Mouse (Mus musculus): ENCODE results near the gene Npas3.

The Npas3 gene

DNA sequence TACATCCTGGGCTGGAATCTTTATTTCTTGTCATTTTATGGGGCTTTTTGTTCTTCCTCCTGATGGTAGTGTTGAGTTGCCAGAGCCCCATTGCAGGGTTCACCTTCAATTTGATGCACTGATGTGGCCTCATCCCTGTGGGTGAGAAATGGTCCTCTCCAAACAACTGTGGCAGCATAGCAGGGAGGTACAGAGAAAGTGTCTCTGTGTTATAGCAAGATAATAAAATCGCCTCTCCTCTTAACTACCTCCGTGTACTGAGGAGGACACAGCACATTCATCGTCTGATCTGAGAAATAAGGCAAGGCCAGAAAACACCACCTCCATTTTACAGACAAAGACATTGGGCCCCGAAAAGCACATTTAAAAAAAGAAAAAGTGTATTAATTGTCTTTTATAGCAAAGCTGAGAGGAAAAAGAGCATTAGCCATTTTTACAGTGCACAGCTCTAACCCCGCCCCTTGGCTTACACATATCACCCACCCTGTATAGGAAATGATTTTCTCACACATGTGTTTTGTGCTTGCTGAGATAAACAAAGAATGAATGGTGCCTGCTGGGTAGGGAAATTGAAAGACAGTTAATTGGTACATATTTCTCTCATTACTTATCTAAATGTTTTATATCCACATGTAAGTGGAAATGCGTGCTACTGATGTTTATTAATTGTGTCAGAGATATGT, 546.4 kb downstream of the Npas3 start:
- DNase-seq (ENCODE audit: low spot score) = no peak

DNA sequence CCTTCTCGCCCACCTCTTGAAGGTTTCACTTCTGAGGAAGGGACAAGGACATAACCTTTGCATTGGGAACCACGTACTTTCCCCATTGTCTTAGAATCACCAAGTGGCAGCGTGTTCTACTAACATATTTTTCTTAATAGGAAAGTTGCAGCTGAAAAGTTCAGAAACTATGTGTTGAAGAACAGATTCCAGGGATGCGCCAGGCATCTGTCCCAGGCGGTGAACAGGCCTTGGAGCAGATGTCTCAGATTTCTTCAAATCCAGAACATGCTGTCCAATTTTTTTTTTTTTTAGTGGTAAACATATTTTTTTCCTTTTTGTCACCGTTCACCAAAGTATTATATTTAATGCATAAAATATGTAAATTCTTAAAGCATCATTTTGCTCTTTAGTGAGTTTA, 553.4 kb downstream of the Npas3 start:
- no peak for DNase-seq (ENCODE audit: low spot score)

DNA sequence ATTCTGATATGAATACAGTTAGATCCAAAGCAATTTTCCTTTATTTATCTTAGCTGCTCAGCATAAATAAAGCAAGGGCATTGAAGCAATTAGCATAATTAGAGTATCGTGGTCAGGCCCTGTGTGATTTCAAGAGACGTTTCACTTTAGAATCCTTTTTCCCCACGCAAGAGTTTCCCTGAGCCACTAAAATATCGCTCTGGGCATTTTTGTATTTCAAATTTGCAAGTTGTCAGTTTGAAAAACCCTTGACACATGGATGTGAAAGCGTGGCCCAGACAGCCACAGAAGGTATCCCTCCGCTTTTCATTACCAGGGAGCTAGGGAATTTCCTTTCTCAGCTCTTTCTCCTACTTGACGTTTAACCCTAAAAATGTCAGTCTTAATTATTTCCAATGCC, 553.9 kb downstream of the Npas3 start:
- DNase-seq (ENCODE audit: low spot score) = no peak

DNA sequence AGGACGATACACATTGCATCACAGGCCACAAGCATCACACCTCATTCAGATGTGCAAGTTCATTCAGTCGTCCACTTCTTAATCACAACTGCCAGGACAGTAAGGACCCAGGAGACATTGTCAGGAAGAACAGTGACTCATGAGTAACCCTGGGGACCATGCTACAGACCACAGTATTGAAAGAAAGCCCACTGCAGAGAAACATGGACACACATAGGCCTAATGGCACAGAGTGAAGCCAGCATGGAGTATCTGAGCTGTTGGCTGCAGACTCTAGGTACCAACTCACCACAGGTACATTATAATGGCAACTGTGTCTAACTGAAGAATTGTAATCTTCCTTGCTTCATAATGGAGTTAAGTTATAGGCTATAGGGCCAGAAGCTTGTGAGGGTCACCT, 561.6 kb downstream of the Npas3 start:
- DNase-seq (ENCODE audit: low spot score) = no peak

DNA sequence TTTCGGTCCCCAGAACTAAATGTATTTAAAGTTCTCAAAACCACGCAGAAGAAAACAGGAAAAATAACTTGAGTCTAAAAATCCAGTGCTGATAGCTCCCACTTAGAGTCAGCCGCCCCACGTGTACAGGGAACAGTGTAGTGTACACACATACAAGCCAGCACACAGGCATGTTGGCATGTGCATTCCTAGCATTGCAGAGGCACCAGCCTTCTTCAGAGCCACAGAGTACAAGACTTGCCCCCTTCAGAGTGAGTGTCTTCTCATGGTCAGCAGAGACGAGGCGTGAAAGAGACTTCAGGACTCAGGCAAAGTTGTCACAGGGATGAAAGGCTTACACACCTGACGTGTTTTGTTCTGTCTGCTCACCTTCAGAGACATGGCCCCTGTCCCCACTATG, 565.8 kb downstream of the Npas3 start:
- DNase-seq (ENCODE audit: low spot score) = no peak

DNA sequence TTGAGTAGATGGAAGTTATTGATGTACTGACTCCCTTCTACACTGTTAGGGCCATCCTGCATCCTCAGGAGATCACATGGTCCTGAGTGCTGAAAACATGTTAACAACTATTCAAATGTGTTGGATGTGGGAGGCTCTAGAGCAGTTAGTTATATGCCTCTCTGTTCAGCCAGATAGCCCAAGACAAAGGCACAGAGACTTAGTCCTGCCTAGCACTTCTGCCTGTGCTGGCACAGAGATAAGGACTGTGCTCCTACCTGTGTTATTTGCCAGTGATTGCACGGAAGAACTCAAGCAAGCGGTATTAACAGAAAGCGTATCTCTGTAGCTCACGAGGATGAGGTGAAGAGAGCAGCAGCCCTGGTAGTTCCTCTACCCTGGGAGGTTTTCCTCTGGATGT, 571.5 kb downstream of the Npas3 start:
- no peak for DNase-seq (ENCODE audit: low spot score)

DNA sequence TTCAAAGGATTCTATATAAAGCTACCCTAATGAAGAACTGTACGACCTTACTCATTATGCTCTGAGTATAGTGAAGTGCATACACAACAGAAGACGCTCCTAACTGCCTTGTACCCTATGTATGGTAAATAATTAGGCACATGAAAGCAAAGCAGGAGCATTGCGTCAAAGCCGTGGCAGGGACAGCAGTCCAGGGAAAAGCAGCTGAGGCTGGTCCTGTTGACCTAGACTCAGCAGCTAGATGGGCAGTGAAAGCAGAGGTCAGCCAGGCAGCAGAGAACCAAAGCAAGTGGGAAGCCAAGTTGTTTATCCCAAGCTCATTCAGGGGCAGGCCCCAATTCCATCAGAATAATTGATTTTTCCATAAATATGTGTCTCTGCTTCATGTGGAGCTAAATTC, 574.4 kb downstream of the Npas3 start:
- DNase-seq (ENCODE audit: low spot score) = no peak

DNA sequence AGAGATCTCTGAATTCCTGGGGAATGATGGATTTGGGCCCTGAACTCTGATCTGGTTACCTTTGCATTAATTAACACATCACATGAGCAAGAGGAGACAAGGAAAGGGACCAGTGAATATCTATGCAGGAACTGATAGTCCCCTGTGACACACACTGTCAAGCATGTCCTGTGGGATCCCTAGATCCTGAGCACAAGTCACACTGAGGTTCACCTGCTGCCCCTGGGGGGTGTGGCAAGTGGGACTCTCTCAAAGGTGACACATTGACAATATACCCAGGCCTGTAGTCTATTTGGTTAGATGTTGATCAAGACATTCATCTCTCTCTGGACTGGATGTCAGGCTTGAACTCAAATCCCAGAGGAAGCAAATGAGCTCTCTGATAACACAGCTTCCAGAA, 576.8 kb downstream of the Npas3 start:
- DNase-seq (ENCODE audit: low spot score) = no peak

DNA sequence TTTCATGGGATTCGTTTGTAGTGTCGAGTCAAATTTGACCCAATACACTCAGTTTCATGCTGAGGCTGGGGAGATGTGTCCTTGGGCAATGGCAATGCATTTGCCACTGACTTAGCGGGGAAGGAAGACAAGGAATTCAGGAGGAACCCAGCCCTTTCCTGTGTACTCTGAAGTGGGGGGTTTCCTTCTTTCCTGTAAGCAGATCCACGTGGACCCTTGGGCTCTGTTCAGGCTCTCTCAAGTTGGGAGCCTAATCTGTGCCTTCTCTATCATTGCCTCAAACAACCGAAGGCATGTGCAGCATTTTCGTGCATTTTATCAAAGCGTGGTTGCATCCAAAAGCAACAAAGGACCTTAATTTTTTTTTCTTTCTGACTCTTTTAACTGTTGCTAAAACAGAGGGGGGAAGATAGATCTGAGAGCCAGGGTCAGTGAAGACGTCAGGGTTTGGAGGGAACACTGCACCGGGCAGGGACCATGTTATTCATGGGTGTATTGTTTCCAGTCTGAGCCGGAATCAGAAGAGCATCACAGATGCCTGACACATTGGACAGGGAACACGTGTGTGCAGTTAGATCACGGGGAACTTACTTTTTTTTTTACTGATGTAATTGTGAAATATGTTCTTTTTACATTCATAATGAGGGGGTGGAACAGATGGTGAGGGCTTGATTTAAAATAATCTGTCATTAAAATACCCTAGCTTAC, 577.6 kb downstream of the Npas3 start:
- DNase-seq (ENCODE audit: low spot score) = no peak

DNA sequence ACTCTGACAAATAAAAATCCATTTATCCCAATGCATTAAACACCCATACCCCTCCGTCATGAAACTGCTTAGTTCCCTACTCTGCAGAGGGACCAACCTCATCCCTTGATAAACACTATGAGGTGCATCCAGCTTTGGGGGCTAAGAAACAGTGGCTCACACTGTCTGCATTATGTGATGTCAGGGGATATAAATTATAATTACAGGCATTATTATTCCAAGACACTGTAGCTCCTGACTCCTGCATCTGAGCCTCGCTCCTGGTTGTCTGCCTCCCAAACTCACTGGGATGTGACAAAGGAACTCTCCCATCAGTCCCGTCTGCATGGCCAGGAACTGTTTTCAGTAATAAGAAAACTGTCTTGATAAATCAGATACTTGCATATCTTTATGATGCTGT, 578.3 kb downstream of the Npas3 start:
- no peak for DNase-seq (ENCODE audit: low spot score)

DNA sequence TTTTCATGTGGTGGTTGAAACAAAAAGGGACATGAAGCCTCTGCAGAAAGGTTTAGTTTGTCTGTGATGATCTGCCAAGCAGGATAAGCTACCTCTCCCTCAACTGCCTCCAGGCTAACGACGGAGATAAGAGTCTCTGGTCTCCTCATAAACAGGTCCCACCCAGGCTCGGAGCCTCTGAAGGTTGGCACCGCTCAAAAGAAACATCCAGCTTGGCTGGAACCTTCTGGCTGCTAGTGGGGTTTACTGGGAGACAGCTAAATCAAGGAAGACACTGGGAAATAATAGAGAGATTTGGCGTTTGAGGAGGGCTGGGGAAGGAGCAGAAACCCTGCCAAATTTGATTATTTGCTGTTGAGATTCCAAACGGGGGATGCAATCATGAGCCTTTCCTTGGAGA, 584.1 kb downstream of the Npas3 start:
- DNase-seq (ENCODE audit: low spot score) = no peak

DNA sequence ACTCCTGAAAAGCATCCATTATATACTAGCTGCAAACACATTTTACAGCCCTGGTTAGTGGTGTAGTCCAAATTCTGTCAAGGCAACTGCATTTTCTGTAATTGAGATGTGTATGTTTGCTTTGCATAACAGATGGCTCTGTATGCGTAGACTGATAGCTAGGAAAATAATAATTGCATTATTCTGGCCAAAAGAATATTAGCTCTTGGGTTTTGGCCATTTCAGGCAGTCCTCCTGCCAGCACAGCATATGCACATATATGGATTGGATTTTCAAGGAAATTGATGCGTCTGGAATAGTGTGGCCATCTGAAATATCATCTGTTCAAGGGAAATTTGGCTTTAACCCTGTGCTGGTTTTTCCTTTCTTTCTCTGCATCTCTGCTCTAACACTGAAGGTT, 584.9 kb downstream of the Npas3 start:
- no peak for DNase-seq (ENCODE audit: low spot score)

DNA sequence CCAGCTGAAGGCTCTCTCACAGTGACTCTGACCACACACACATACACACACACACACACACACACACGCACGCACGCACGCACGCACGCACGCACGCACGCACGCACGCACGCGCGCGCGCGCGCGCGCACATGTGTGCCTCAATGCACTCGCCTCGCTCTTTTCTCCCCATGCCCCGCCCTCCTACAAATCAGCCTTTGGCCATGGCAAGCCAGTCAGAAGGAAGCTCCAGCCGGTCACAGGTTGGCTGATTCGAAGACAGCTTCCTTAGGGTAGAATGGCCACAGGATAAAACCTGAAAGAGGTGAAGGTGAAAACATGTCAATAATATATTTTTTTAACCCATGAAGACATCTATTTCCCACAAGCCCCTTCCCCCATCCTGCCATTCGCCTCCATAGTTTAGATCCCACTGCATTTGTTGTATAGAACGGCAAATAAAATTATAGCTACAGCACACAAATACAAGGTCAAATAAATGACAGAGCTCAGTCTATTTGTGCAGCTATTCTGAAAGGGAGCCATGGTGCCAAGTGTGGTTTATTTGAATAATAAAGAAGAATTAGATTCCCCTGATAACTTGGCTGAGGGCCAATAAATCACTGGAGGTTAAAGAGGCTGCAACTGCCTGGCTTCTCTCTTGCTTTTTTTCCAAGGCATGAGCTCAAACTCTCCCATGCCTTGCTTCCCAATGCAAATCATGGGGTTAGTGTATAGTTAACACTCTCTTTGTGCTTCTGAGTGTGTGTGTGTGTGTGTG, 587.7 kb downstream of the Npas3 start:
- no peak for DNase-seq (ENCODE audit: low spot score)

DNA sequence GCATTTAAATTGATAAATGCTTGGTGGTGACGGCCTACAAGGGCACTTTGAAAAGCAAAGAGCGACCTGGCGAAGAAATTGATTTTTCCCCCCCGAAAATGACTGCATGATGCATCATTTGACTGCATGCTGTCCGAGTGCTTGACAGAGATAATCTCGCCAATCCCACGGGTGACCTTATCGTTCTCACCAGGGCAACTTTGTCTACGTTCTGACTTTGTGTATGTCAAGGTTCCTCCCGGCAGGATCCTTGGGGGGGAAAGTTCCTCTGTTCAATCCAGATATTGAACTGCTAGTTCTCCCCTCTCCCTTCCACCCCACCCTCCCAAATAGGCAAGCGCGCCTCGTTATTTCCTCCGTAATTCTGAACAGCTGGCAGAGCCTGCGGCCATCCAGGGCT, 588.9 kb downstream of the Npas3 start:
- DNase-seq (ENCODE audit: low spot score) = no peak

DNA sequence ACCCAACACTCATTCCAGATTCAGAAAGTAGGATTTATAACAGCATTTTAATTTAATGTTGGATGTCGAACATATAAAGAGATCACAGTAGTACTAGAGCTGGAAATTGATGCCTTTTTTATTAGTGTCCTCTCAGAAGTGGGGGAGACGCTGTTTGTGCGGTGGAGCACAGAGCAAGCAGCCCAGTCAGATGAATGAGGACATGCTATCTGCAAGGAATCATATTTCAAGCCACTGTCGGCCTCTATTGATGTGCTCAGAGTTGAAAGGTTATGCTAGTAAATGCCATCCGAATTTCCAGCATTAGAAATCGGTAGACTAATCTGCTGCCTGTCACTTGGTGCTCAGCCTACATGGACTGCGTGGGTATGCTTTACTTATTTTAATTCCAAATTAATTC, 590.1 kb downstream of the Npas3 start:
- DNase-seq (ENCODE audit: low spot score) = no peak

DNA sequence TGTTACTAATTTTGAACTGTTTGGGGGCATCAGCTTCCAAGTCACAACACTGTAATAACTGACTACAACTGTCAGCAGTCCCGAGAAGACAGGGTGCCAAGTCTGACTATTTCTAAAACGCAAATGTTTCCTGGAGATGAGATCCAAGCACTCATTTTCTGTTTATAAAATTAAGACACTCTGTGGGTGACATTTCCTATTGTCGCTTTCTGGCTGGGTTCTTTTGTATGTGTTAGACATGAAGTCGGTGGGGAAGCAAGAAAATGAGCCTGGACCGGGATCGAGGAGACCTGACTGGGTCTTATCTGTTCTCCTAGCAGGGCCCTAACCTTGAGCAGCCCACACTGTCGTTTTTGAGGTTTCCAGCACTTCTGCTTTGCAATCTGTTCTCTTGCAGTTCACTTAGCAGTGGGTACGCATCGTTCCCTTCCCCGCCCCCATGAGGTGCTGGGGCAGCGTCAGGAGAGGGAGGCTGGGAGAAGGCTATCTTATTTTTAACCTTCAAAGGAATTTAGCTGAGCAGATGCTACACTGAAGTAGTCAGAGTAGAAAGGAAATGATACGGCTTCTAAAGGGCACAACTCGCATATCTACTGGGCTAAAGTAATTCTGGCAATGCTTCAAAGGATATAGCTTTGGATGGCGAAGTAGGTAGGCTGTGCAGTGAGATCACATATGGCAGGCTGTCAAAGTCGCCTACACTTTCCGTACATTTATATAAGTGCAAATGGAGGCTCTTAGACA, 593.6 kb downstream of the Npas3 start:
- no peak for DNase-seq (ENCODE audit: low spot score)

DNA sequence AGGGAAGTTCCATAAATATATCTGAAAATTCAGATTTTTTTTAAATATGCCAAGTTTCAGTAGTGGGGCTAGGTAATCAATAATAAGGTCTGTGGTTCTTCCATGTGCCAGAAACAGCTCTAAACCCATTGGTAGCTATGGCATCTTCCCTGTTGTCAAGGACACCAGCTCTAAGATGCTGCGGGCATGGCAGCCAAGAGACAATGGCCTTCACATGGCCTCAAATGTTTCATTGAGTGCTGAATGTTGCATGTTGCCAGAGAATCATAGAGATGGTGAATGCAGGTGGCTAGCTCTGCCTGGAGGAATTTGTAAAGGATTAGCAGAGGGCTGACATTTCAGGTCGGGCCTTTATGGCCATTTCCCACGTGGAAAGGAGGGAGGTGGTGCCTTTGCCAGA, 595.1 kb downstream of the Npas3 start:
- no peak for DNase-seq (ENCODE audit: low spot score)

DNA sequence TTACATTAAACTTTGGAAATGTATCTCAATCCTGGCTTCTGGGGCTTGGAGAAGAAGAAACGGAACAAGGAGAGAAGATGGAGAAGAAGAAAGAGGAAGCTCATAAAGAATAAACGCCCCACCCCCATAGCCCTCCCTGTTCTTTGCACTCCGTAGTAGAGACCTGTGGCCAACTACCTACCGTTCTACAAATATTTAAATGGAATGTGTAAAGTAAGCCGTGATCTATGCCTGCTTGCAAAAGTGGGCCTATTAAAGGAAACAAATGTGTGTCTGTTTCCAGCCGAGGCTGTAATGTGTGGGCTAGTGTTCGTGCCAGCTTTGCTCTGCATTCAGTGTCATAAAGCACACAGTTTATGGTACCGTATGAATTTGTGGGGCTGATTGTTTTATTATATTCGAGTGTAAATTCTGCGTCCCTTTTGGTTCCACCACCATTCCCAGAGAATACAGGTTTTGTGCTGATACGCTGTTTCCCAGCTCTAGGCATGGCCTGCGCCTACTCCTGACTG, 597.7 kb downstream of the Npas3 start:
- DNase-seq (ENCODE audit: low spot score) = no peak

DNA sequence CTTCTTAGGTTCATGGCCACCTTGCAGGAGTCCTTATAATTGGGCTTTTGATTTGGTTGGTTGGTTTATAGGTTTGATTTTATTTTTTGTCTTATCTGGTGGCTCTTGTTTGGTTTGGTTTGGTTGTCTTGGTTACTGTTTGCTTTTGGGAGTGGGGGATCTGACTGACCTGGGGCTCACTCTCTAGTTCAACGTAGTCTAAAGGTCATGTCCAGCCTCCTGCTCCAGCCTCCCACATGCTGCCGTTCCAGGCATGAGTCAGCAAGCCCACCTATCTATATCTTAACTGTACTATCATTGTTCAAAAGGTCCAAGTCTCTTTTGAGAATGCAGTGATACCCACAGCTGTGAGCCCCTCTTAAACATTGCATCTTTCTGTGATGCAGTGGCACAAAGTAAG, 600.8 kb downstream of the Npas3 start:
- DNase-seq (ENCODE audit: low spot score) = no peak

DNA sequence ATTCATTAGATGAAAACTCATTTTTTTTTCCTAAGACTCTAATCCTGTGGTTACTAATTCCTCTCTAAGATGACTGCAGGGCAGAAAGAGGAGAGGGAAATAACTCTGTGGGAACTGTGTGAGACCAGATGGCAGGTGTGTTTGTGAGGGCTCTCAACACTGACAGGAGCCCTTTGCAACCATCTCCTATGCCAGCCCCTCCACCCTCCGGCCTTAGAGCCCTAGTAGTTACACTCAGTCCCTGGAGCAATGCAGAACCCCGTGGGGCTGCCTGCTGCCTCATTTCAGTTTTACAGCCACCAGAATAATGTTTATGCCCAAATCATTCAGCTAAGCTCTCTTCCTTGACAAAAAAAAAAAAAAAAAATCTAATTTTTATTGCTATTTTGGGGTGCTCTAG, 604.0 kb downstream of the Npas3 start:
- no peak for DNase-seq (ENCODE audit: low spot score)

DNA sequence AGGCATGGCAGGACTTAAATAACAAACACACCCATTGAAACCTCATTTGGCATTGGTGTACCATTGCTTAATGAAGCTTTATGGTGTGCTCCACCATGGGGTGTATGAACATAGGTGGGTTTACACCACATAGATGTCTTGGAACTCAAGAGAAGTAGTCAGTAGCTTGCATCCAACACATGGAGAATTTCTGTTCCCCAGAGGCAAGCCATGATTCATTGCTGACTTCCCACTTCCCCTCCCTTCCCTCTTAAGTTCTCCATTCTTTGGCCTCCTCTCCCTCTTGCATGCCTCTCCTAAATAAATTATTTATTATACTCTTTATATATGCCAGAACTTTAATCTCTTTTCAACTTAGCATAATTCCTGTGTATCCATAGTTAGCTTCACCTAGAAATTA, 611.7 kb downstream of the Npas3 start:
- DNase-seq (ENCODE audit: low spot score) = no peak

DNA sequence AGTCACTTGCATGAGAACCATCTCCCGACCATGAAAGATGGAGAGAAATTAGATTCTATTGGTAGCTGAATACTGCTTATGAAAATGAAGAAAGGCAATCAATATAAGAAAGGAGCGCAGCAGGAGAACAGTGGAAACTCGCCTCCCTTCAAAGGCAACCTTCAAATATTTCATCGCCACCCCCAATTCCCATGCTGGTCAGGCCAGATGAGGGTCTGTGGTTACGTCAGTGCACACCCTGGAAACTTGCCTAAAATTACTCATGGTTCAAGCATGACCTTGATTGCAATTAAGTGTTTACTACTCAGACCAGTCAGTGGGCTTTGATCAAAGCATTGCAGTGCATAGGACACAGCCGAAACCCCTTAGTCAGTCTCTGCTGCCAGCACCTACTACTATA, 613.8 kb downstream of the Npas3 start:
- DNase-seq (ENCODE audit: low spot score) = no peak
